Mouse (Mus musculus): ENCODE data around the gene Nlgn2. TPM values are rescaled to one million over a fixed set of nuclear protein-coding genes. Genes with fewer than 3 reads are reported as not detected.

Gene Nlgn2
- 100 to 1,000 TPM; 236 to 243 TPM for total RNA-seq (2021)
- long read RNA-seq, experiment 1, full-length matches to known transcripts = 7 of 82 reads
- long read RNA-seq, experiment 1, partial matches to known transcripts = 2 of 82 reads
- long read RNA-seq, experiment 1, other reads (novel, unspliced or antisense) = 73 of 82 reads
- long read RNA-seq, experiment 2, full-length matches to known transcripts = 4 of 51 reads
- long read RNA-seq, experiment 2, partial matches to known transcripts = 3 of 51 reads
- long read RNA-seq, experiment 2, other reads (novel, unspliced or antisense) = 44 of 51 reads

DNA sequence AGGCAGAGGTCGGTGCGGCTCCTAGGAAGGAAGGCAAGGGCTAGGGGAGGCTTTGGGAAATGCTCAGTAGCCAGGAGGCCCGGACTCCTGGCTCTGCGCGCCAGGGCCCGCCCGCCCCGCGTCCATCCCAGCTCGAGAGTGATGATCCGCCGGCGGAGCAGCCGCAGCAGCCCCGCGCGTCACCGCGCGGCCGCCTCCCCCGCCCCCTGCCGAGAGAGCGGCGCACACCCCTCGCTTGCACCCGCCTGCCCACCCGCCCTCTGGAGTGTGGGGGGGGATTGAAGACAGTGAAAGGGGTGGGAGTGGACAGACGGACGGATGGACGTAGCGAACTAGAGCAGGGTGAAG lies at the start of gene Nlgn2:
TSS of gene Nlgn2 (minus strand) at position 181 of the 348 bp plus-strand sequence.
- intact Hi-C loops (cut with DNase I) = loop anchor here (2.0 to 5.0 kb wide), 4 partner anchors 35 to 155 kb away; partner anchors contain the start of genes 2810408A11Rik, Neurl4 and Senp3
- TF ChIP-seq CTCF (IDR thresholded peaks at IDR 0.05) = no peak; the same call in 1 of the 2 replicates
- Histone ChIP-seq H3K27ac (peak within 1 kb of the TSS; percentile 95), H3K4me3 (peak within 1 kb of the TSS; percentile 67)
- peak in 1 of 2 experiments; percentile 82 for DNase-seq (ENCODE audit: extremely low spot score in 1 of 2, low spot score in 2 of 2)

DNA sequence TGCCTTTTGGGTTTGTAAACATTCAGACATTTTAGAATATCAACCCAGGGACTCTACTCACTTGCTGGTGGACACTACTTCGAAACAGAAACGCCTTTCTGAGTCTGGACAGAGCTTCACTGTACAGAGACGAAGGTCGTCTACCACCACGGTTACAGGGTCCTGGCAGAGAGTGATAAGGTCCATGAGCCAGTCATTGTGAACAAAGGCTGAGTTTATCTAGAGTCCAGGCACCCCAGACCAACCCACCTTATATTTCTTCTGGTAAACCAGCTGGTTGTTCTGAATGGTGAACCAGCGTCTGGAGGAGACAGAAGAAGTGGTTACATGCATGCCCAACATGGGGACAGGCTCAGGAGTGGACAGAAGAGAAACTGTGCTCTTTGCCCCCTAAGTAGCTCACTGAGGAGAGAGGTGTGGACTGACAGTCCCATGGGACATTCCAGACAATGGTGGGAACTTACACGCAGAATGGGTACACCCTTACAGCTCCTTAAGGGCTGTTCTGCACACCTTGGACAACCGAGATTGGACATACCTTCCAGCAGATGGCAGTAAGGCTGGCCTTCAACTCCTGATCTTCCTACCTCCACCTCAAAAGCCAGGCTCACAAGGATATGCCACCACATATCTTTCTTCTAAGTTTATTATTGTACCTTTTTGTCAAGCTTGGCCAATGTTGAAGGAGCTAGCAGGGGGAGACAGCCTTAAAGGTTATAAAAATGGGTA lies 49.5 kb upstream of the Nlgn2 start:
- intact Hi-C loops (cut with DNase I) = no loop called here
- DNase-seq (ENCODE audit: extremely low spot score in 1 of 2, low spot score in 2 of 2) = no peak
- TF ChIP-seq CTCF (IDR thresholded peaks at IDR 0.05) = peak; percentile 7
- no peak overlapping the region for H3K4me3 ChIP-seq
- H3K27ac ChIP-seq = no peak overlapping the region

DNA sequence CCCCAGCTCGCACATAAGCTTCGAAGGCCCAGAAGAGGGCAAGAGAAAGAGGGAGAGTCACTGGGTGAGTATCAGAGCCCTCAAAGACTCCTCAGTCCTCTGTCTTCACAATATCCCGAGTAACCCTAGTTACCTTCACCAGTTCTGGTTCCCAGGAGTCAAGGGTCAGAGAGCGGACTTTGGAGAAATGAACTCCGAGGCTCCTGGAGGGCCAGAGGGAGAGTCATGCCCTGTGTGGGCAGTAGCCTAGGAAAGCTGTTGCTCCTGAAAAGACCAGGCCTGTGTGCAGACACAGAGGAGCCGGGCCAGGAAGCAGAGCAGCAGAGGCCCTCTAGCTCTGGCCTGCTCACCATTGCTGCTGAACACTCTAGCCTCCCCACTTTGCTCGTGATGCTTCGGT lies 47.1 kb upstream of the Nlgn2 start:
- H3K27ac ChIP-seq = no peak overlapping the region
- H3K4me3 ChIP-seq = no peak overlapping the region
- no peak for DNase-seq (ENCODE audit: extremely low spot score in 1 of 2, low spot score in 2 of 2)
- no peak for TF ChIP-seq CTCF (IDR thresholded peaks at IDR 0.05)
- intact Hi-C loops (cut with DNase I) = no loop called here

DNA sequence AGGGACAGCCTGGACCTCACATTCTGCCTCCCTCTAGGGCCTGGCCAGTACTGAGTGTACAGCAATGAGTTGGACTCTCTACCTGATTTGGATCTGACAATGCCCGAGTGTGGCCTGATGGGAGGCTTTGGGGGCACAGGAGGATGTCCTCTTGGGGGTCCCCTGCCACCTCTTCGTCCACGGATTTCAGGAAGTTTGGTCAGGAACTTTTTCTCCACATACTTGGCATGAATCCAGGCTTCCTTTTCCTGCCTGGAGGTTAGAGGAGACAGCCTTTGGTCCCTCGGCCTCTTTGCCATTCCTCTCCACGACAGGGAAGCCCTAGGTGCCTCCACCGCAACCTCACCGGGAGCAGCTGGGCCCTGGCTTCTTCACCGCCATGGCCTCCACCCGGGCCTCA lies 46.7 kb upstream of the Nlgn2 start:
- no peak overlapping the region for H3K27ac ChIP-seq
- intact Hi-C loops (cut with DNase I) = no loop called here
- DNase-seq (ENCODE audit: extremely low spot score in 1 of 2, low spot score in 2 of 2) = no peak
- TF ChIP-seq CTCF (IDR thresholded peaks at IDR 0.05) = no peak
- no peak overlapping the region for H3K4me3 ChIP-seq

DNA sequence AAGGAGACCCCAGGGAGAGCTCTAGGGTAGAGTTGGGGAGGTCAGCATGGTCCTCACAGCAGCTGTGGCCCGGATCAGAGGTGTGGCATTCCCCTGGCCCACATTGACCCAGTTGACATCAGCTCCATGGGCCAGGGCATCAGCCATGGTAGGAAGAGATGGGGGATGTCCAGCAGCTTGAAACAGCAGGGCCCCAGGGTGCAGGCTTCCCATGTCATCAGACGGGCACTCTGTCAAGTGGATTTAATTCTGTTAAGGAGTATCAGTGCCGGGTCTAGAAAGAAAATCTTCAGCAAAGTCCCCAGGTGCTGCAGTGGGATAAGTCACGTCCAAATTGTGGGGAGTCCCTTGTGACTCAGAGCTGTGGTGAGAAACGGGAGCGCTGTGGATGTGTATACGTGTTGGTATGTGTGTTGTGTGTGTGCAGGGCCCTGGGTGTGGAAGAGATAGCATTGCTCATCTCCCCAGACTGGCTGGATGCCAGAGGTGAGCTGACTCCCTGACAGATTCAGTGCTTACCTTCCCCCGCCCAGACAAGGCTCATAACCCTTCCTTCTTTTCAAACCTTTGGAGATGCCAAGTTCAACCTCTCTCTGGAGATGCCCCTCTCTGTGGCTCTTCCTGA lies 46.1 kb upstream of the Nlgn2 start:
- Histone ChIP-seq H3K27ac (no peak overlapping the region), H3K4me3 (no peak overlapping the region)
- no peak for DNase-seq (ENCODE audit: extremely low spot score in 1 of 2, low spot score in 2 of 2)
- intact Hi-C loops (cut with DNase I) = no loop called here
- TF ChIP-seq CTCF (IDR thresholded peaks at IDR 0.05) = no peak

GRCm38 (mm10) chr11:69883066-69883465 lies 45.5 kb upstream of the Nlgn2 start:
- intact Hi-C loops (cut with DNase I) = no loop called here
- H3K27ac ChIP-seq = no peak overlapping the region
- DNase-seq (ENCODE audit: extremely low spot score in 1 of 2, low spot score in 2 of 2) = no peak
- peak; percentile 51 for TF ChIP-seq CTCF (IDR thresholded peaks at IDR 0.05)
- H3K4me3 ChIP-seq = no peak overlapping the region

GRCm38 (mm10) chr11:69881787-69882670 lies 44.4 kb upstream of the Nlgn2 start:
- peak overlapping the region; percentile 78 for H3K27ac ChIP-seq
- TF ChIP-seq CTCF (IDR thresholded peaks at IDR 0.05) = no peak
- intact Hi-C loops (cut with DNase I) = loop anchor here (2.0 kb wide), 1 partner anchor 19 kb away; the partner anchor contains the start of genes 2810408A11Rik and Neurl4
- DNase-seq (ENCODE audit: extremely low spot score in 1 of 2, low spot score in 2 of 2) = no peak
- peak overlapping the region; percentile 53 for H3K4me3 ChIP-seq

DNA sequence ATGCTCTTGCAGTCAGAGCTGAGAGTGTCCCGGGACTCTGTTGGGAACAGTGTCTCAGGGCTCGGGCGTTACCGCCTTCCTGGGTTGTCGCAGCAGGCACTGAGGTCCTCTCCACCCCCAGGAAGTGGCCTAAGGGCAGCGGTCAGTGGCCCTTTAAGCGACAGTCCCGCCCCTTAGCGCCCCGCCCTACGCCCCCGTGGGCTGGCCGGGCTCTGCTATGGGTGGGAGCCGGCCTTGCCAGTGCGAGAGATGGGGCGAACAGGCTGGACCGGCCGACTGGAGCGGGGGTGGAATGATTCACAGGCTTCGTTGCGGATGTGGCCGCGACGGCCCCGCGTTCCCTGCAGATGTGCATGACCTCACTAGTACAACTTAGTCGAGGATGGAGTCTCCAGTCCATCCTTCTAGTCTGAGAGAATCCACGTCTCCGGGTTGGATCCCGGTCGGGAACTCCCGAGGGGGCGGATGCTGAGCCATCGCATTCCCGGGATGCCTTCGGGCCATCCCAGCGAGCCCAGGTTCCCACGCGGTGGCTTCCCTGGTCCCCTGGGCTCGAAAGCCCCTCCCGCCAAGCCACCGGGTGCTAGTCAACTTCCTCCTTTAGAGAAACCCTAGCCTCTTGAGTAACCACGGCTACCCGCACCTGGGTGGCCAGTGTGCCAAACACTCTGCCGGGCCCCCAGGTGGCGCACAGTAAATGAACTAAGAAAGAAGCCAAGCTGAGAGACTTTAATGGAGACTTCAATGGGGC lies 43.4 kb upstream of the Nlgn2 start, which contains the start of gene Kctd11:
TSS of gene Kctd11 (minus strand) at position 554 of the 751 bp plus-strand sequence.
- Histone ChIP-seq H3K27ac (peak within 1 kb of the TSS; percentile 78), H3K4me3 (peak within 1 kb of the TSS; percentile 53)
- peak; percentile 33 for TF ChIP-seq CTCF (IDR thresholded peaks at IDR 0.05)
- peak; percentile 72 to 73 for DNase-seq (ENCODE audit: extremely low spot score in 1 of 2, low spot score in 2 of 2)
- intact Hi-C loops (cut with DNase I) = loop anchor here (2.0 kb wide), 1 partner anchor 20 kb away; the partner anchor contains the start of genes 2810408A11Rik and Neurl4

DNA sequence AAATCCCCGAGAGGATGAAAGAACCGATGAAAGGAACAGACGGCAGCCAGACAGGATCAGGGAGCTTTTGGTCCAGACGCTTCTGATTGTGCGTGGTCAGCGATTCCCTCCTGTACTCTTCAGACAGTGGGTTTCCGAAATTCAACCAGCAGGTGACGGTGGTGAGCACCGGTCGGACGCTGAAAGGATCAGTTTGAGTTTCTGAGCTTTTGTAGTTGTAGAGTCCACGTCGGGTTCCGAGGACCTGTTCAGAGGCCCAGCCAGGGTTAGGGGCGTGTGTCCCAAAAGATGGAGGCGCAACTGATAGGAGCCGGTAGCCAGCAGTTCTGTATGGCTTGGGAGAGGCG lies 42.9 kb upstream of the Nlgn2 start:
- peak; percentile 72 for TF ChIP-seq CTCF (IDR thresholded peaks at IDR 0.05)
- H3K4me3 ChIP-seq = peak overlapping the region; percentile 53
- intact Hi-C loops (cut with DNase I) = loop anchor here (2.0 kb wide), 1 partner anchor 20 kb away; the partner anchor contains the start of genes 2810408A11Rik and Neurl4
- DNase-seq (ENCODE audit: extremely low spot score in 1 of 2, low spot score in 2 of 2) = peak in 1 of 2 experiments; percentile 28
- peak overlapping the region; percentile 78 for H3K27ac ChIP-seq

DNA sequence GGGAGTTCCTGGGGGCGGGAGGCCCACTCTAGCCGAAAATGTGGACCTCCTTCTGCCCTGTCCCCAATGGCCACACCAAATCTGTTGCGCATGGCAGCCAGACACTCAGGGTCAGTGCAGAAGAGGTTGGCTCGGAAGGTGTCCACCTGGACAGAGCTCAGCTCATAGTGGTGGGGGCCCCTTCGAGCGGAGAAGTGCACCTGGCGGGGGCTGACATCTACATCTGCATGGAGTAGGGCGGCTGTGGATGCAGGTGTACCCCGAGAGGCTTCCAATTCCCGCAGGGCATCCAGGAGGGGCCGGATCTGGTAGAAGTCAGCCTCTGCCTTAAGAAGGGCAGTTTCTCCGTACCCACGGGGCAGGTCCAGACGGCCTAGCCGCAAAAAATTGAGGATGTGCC lies 42.1 kb upstream of the Nlgn2 start:
- DNase-seq (ENCODE audit: extremely low spot score in 1 of 2, low spot score in 2 of 2) = no peak
- no peak for TF ChIP-seq CTCF (IDR thresholded peaks at IDR 0.05)
- intact Hi-C loops (cut with DNase I) = loop anchor here (2.0 to 5.0 kb wide), 3 partner anchors 21 to 122 kb away; partner anchors contain the start of genes 2810408A11Rik, Fgf11, Neurl4 and Polr2a
- Histone ChIP-seq H3K27ac (no peak overlapping the region), H3K4me3 (peak overlapping the region; percentile 53)

Measured in left cerebral cortex, adult 2 months (tissue).